Mouse (Mus musculus) neural tube, embryonic 12.5 days (tissue): ENCODE measurements at regions not wholly inside any gene's neighbourhood (a gene's known extent, or its start where the extent isn't known, plus 50 kb on each side); places are given as distances from the start of the nearest gene placed in this dataset.

Experiments
- ATAC-seq: fragments of 200-750 bp; cut with Nextera tagmentation; 2 replicates; pipeline ENCODE4 v1.8.0; 2017; ENCODE audit warnings: low read depth, mild to moderate bottlenecking, moderate TSS enrichment, moderate library complexity; ENCODE audit not compliant: low FRiP score
- H3K27ac ChIP-seq: fragments of 300-500 bp; sonication (generic); 2 replicates; pipeline ENCODE4 v1.5.1; 2016
- H3K27me3 ChIP-seq: fragments of 300-500 bp; sonication (generic); replicated peaks from 2 replicates; pipeline ENCODE4 v1.6.1; 2016; ENCODE audit warnings: mild to moderate bottlenecking
- H3K36me3 ChIP-seq: fragments of 300-500 bp; sonication (generic); 2 replicates; pipeline ENCODE4 v1.6.1; 2016; ENCODE audit warnings: mild to moderate bottlenecking
- H3K4me1 ChIP-seq: fragments of 300-500 bp; sonication (generic); 2 replicates; pipeline ENCODE4 v1.6.1; 2016
- H3K4me2 ChIP-seq: fragments of 300-500 bp; sonication (generic); replicated peaks from 2 replicates; pipeline ENCODE4 v1.6.1; 2016; ENCODE audit warnings: mild to moderate bottlenecking
- H3K4me3 ChIP-seq: fragments of 300-500 bp; sonication (generic); 2 replicates; pipeline ENCODE4 v1.5.1; 2016
- H3K9ac ChIP-seq: fragments of 300-500 bp; sonication (generic); 2 replicates; pipeline ENCODE4 v1.6.1; 2016; ENCODE audit warnings: mild to moderate bottlenecking
- H3K9me3 ChIP-seq: fragments of 300-500 bp; sonication (generic); 2 replicates; pipeline ENCODE4 v1.6.1; 2016; ENCODE audit warnings: mild to moderate bottlenecking
- WGBS: fragments of 180-500 bp; shearing (Covaris S2); methylation state at CpG from one replicate; pipeline ENCODE4 v1.1.7; 2016; 5-methylcytosine and 5-hydroxymethylcytosine counted together

- Histone ChIP-seq H3K4me3 (no peak overlapping the region), H3K27ac (no peak overlapping the region), H3K27me3 (no peaks in the 10 kb centered on the region), H3K4me1 (peaks cover 9% of the 10 kb centered on the region), H3K9ac (no peak overlapping the region), H3K36me3 (no peaks in the 10 kb centered on the region), H3K4me2 (peak overlapping the region; percentile 33), H3K9me3 (no peaks in the 10 kb centered on the region)
- ATAC-seq = peak; percentile 78
- 16% methylated on average over 7 of the region's 7 CpGs for WGBS
These were observed 114.4 kb downstream of the Lca5 start for GRCm38 (mm10) chr9:83326437-83327086.

- Histone ChIP-seq H3K27ac (no peak overlapping the region), H3K9me3 (no peaks in the 10 kb centered on the region), H3K4me3 (no peak overlapping the region), H3K4me2 (peak overlapping the region; percentile 33), H3K4me1 (peaks cover 9% of the 10 kb centered on the region), H3K36me3 (no peaks in the 10 kb centered on the region), H3K27me3 (no peaks in the 10 kb centered on the region), H3K9ac (no peak overlapping the region)
- WGBS = 11% methylated on average over 6 of the region's 6 CpGs
- ATAC-seq = peak; percentile 81
These were observed 115.0 kb downstream of the Lca5 start for GRCm38 (mm10) chr9:83325910-83326309.

- 83% methylated on average over 3 of the region's 3 CpGs for WGBS
These were observed 116.6 kb downstream of the Lca5 start for GRCm38 (mm10) chr9:83324336-83324735.

GRCm38 (mm10) chr9:83322991-83323583 lies 117.8 kb downstream of the Lca5 start:
- peaks cover 9% of the 10 kb centered on the region for H3K4me1 ChIP-seq
- no peak overlapping the region for H3K4me3 ChIP-seq
- no peak overlapping the region for H3K9ac ChIP-seq
- ATAC-seq = no peak
- H3K27me3 ChIP-seq = no peaks in the 10 kb centered on the region
- 84% methylated on average over 8 of the region's 8 CpGs for WGBS
- no peaks in the 10 kb centered on the region for H3K36me3 ChIP-seq
- H3K27ac ChIP-seq = no peak overlapping the region
- no peaks in the 10 kb centered on the region for H3K9me3 ChIP-seq
- no peak overlapping the region for H3K4me2 ChIP-seq

More at GRCm38 (mm10) chr9:83324336-83324735, 116.6 kb downstream of the Lca5 start:
- peaks cover 9% of the 10 kb centered on the region for H3K4me1 ChIP-seq
- no peaks in the 10 kb centered on the region for H3K36me3 ChIP-seq
- no peak overlapping the region for H3K27ac ChIP-seq
- no peak overlapping the region for H3K9ac ChIP-seq
- H3K4me2 ChIP-seq = no peak overlapping the region
- no peaks in the 10 kb centered on the region for H3K27me3 ChIP-seq
- no peak for ATAC-seq
- H3K9me3 ChIP-seq = no peaks in the 10 kb centered on the region
- H3K4me3 ChIP-seq = no peak overlapping the region

- H3K4me2 ChIP-seq = no peak overlapping the region
- H3K4me1 ChIP-seq = peaks cover 8% of the 10 kb centered on the region
- no peak overlapping the region for H3K4me3 ChIP-seq
- no peak overlapping the region for H3K27ac ChIP-seq
- no peaks in the 10 kb centered on the region for H3K27me3 ChIP-seq
- no peak overlapping the region for H3K9ac ChIP-seq
- no peak for ATAC-seq
- no peaks in the 10 kb centered on the region for H3K36me3 ChIP-seq
- H3K9me3 ChIP-seq = no peaks in the 10 kb centered on the region
These were observed 119.1 kb downstream of the Lca5 start for GRCm38 (mm10) chr9:83321793-83322192.

- no peak for ATAC-seq
- H3K4me1 ChIP-seq = no peaks in the 10 kb centered on the region; the same call in 1 of the 2 replicates
- no peaks in the 10 kb centered on the region for H3K27me3 ChIP-seq
- 53% methylated on average over 4 of the region's 4 CpGs for WGBS
- H3K27ac ChIP-seq = no peak overlapping the region
- no peak overlapping the region for H3K9ac ChIP-seq
- H3K9me3 ChIP-seq = no peaks in the 10 kb centered on the region
- H3K4me3 ChIP-seq = no peak overlapping the region
- H3K36me3 ChIP-seq = no peaks in the 10 kb centered on the region
- H3K4me2 ChIP-seq = no peak overlapping the region
These were observed 120.1 kb downstream of the Lca5 start for GRCm38 (mm10) chr9:83320834-83321233.

- H3K4me2 ChIP-seq = no peak overlapping the region
- WGBS = 69% methylated on average over 2 of the region's 2 CpGs
- no peak overlapping the region for H3K27ac ChIP-seq
- no peaks in the 10 kb centered on the region for H3K27me3 ChIP-seq
- no peak for ATAC-seq
- H3K9ac ChIP-seq = no peak overlapping the region
- no peaks in the 10 kb centered on the region for H3K36me3 ChIP-seq
- H3K4me3 ChIP-seq = no peak overlapping the region
- H3K9me3 ChIP-seq = no peaks in the 10 kb centered on the region
- no peaks in the 10 kb centered on the region for H3K4me1 ChIP-seq
These were observed 124.1 kb downstream of the Lca5 start for GRCm38 (mm10) chr9:83316818-83317162.

GRCm38 (mm10) chr9:83315941-83316817 lies 124.7 kb downstream of the Lca5 start:
- no peaks in the 10 kb centered on the region for H3K4me1 ChIP-seq
- no peaks in the 10 kb centered on the region for H3K36me3 ChIP-seq
- H3K27me3 ChIP-seq = no peaks in the 10 kb centered on the region
- no peaks in the 10 kb centered on the region for H3K9me3 ChIP-seq
- no peak overlapping the region for H3K9ac ChIP-seq
- H3K27ac ChIP-seq = no peak overlapping the region
- no peak overlapping the region for H3K4me2 ChIP-seq
- no peak for ATAC-seq
- 82% methylated on average over 10 of the region's 10 CpGs for WGBS
- H3K4me3 ChIP-seq = no peak overlapping the region

- WGBS = 84% methylated on average over 4 of the region's 4 CpGs
- ATAC-seq = no peak
- H3K36me3 ChIP-seq = no peaks in the 10 kb centered on the region
These were observed 132.2 kb downstream of the Lca5 start for GRCm38 (mm10) chr9:83308771-83309170.

GRCm38 (mm10) chr9:83308092-83308491 lies 132.8 kb downstream of the Lca5 start:
- ATAC-seq = no peak
- H3K27ac ChIP-seq = no peak overlapping the region
- H3K9me3 ChIP-seq = no peaks in the 10 kb centered on the region
- no peaks in the 10 kb centered on the region for H3K36me3 ChIP-seq
- no peak overlapping the region for H3K4me2 ChIP-seq
- H3K27me3 ChIP-seq = no peaks in the 10 kb centered on the region
- H3K4me3 ChIP-seq = no peak overlapping the region
- WGBS = 79% methylated on average over 4 of the region's 4 CpGs
- peaks cover 5% of the 10 kb centered on the region; the same call in 1 of the 2 replicates for H3K4me1 ChIP-seq
- no peak overlapping the region for H3K9ac ChIP-seq

More at GRCm38 (mm10) chr9:83308771-83309170, 132.2 kb downstream of the Lca5 start:
- no peaks in the 10 kb centered on the region for H3K27me3 ChIP-seq
- H3K9me3 ChIP-seq = no peaks in the 10 kb centered on the region
- peaks cover 5% of the 10 kb centered on the region; the same call in 1 of the 2 replicates for H3K4me1 ChIP-seq
- no peak overlapping the region for H3K4me3 ChIP-seq
- H3K4me2 ChIP-seq = no peak overlapping the region
- no peak overlapping the region for H3K9ac ChIP-seq
- no peak overlapping the region for H3K27ac ChIP-seq

- H3K4me2 ChIP-seq = no peak overlapping the region
- no peaks in the 10 kb centered on the region for H3K27me3 ChIP-seq
- H3K9ac ChIP-seq = no peak overlapping the region
These were observed 133.5 kb downstream of the Lca5 start for GRCm38 (mm10) chr9:83307349-83307938.

GRCm38 (mm10) chr9:83304925-83305324 lies 136.0 kb downstream of the Lca5 start:
- no peak overlapping the region for H3K4me3 ChIP-seq
- no peaks in the 10 kb centered on the region for H3K27me3 ChIP-seq
- no peak for ATAC-seq
- H3K9me3 ChIP-seq = no peaks in the 10 kb centered on the region
- no peak overlapping the region for H3K27ac ChIP-seq
- no peaks in the 10 kb centered on the region for H3K36me3 ChIP-seq
- H3K4me1 ChIP-seq = peaks cover 5% of the 10 kb centered on the region; the same call in 1 of the 2 replicates
- WGBS = 57% methylated on average over 7 of the region's 7 CpGs
- no peak overlapping the region for H3K4me2 ChIP-seq
- H3K9ac ChIP-seq = no peak overlapping the region

More at GRCm38 (mm10) chr9:83307349-83307938, 133.5 kb downstream of the Lca5 start:
- no peaks in the 10 kb centered on the region for H3K9me3 ChIP-seq
- no peaks in the 10 kb centered on the region for H3K36me3 ChIP-seq
- H3K4me3 ChIP-seq = no peak overlapping the region
- WGBS = 67% methylated on average over 11 of the region's 11 CpGs
- no peak overlapping the region for H3K27ac ChIP-seq
- H3K4me1 ChIP-seq = peaks cover 5% of the 10 kb centered on the region; the same call in 1 of the 2 replicates
- ATAC-seq = no peak
